Mouse (Mus musculus) activated CD4-positive, CD25-positive, alpha-beta regulatory T cell (primary cell): ENCODE data around the gene Dusp5. TPM values are rescaled to one million over a fixed set of nuclear protein-coding genes. Genes with fewer than 3 reads are reported as not detected.

Source experiments
- polyA plus RNA-seq, 2 experiments: library from polyadenylated mRNA; unstranded; fragments of 100-300 nt; shearing (Covaris generic); gene quantifications; one replicate each; pipeline ENCODE4 v1.2.1; 2017

Gene Dusp5
- polyA plus RNA-seq, result 100 to 1,000 TPM in 1 of 2 experiments, 10 to 100 TPM in 1; 47.9 to 167 TPM

DNA sequence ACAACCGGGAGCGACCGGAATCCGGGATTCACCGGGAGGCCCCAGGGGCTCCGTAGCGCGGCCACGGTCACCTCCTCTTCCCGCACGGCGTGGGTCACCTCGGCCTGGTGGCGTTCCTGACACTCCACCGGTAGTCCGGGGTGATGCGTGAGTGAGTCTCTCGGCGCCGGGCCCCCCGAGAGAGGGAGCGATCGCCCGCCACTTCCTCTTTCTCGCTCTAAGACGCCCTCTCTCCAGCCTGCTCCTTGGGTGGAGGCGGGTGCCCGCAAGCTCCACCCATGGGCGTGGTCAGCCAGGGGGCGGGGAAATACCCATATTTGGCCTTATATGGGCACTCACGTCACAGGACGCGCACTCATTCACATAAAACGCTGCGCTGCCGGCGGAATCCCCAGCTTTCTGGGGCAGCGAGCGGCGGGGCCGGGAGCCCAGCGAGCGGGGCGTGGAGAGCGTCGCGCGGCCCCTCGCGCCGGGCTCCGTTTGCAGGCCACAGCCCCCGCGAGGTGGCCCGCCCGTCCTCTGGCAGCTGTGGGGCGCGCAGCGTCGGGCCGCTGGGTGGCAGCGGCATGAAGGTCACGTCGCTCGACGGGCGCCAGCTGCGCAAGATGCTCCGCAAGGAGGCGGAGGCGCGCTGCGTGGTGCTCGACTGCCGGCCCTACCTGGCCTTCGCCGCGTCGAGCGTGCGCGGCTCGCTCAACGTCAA is at the start of gene Dusp5:
TSS of gene Dusp5 (plus strand) at position 358 of the 703 bp plus-strand sequence.

DNA sequence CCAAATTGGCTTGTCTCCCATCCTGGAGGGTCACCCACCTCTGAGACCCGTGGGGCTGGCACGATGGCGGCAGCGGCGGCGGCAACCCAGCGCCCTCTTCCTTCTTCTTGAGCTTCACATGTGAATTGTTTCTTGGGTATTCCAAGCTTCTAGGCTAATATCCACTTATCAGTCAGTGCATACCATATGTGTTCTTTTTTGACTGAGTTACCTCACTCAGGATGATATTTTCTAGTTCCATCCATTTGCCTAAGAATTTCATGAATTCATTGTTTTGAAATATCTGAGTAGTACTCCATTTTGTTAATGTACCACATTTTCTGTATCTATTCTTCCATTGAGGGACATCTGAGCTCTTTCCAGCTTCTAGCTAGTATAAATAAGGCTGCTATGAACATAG is 60.1 kb downstream of the Dusp5 start, which contains the start of gene Nutf2-ps1:
TSS of gene Nutf2-ps1 (minus strand) at position 101 of the 400 bp plus-strand sequence.

Other genes starting within 250 kb of the Dusp5 start
- 10 to 100 TPM; 21.5 to 38.3 TPM for gene Mxi1, start 218.6 kb upstream of the Dusp5 start, polyA plus RNA-seq
- not detected for gene Gm10197, start 157.3 kb upstream of the Dusp5 start, polyA plus RNA-seq
- gene Smndc1, start 138.5 kb upstream of the Dusp5 start, polyA plus RNA-seq, result 10 to 100 TPM; 69.0 to 69.5 TPM
- 100 to 1,000 TPM; 182 to 240 TPM for gene Nutf2-ps1, start 60.0 kb downstream of the Dusp5 start, polyA plus RNA-seq
- gene Smc3, start 71.3 kb downstream of the Dusp5 start, polyA plus RNA-seq, result 10 to 100 TPM; 44.2 to 46.9 TPM
- under 1 TPM; 0.04 to 0.36 TPM for gene Rbm20, start 148.2 kb downstream of the Dusp5 start, polyA plus RNA-seq